Mouse (Mus musculus) cortical plate, adult 2 months (tissue): ENCODE results near the gene Efcab5. TPM values are rescaled to one million over a fixed set of nuclear protein-coding genes. Genes with fewer than 3 reads are reported as not detected.
"Not testable (repeated sequence)": the region's sequence is repeated elsewhere in the genome, so short reads cannot be mapped to it uniquely, and the experiment has no call there.

ENCODE experiments used
- H3K27ac ChIP-seq: fragments of 200-500 bp; 2 replicates; pipeline ENCODE4 v1.5.1; 2012; ENCODE audit warnings: low read length, control low read depth, inconsistent platforms; ENCODE audit not compliant: insufficient read depth
- H3K4me1 ChIP-seq: fragments of 200-500 bp; 2 replicates; pipeline ENCODE4 v1.6.1; 2011; ENCODE audit warnings: low read length; ENCODE audit not compliant: control insufficient read depth, insufficient read depth
- H3K4me3 ChIP-seq: fragments of 200-500 bp; 2 replicates; pipeline ENCODE4 v1.5.1; 2011; ENCODE audit warnings: mild to moderate bottlenecking, low read length, control low read depth; ENCODE audit not compliant: insufficient read depth
- CTCF ChIP-seq: fragments of 200-500 bp; IDR thresholded peaks from 2 replicates; pipeline ENCODE4 v1.5.1; 2011; ENCODE audit warnings: mild to moderate bottlenecking, control low read depth, low read length; ENCODE audit not compliant: insufficient read depth; ENCODE audit errors: extremely low read depth
- POLR2A ChIP-seq: fragments of 200-500 bp; IDR thresholded peaks from 2 replicates; pipeline ENCODE4 v1.6.1; 2011; ENCODE audit warnings: mild to moderate bottlenecking, low read length, control low read depth; ENCODE audit not compliant: insufficient read depth; ENCODE audit errors: extremely low read depth
- polyA plus RNA-seq: library from polyadenylated mRNA; depleted of rRNA; stranded (reverse); fragments of >200 nt; gene quantifications from 2 replicates; pipeline ENCODE4 v1.2.3, GENCODE M21; 2012

The Efcab5 gene
- polyA plus RNA-seq, 1 experiment: 2.9 TPM

DNA sequence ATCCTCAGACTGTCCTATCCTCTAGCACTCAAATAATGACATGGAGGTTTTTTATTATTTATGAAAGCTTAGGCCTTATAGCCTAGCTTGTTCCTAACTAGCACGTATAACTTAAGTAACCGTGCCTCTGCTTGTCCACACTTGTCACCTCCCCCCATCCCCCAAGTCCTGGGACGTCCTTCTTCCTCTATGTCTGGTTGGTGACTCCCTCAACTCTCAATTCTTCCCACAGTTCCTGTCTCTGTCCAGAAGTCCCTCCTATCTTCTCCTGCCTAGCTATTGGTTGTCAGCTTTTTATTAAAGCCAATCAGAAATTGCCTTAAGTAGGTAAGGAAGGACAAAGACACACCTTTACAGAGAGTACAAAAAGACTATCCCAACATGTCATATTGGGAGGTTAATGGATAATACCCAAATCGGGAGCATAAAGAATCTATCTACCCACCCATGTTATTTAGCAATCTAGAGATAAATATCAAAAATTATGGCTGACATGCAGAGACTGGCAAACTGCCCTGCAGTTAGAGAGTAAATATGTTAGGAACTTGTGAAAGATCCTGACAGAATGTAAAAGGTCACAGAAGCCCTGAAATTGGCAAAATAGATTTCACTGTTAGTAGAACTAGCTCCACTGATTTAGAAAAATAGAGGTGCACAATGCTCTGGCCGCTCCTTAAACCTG, 104.6 kb downstream of the Efcab5 start:
- no peak overlapping the region for H3K4me3 ChIP-seq
- H3K4me1 ChIP-seq: no peaks in the 10 kb centered on the region
- H3K27ac ChIP-seq: no peak overlapping the region
- no peak for TF ChIP-seq POLR2A
- no peak for TF ChIP-seq CTCF

DNA sequence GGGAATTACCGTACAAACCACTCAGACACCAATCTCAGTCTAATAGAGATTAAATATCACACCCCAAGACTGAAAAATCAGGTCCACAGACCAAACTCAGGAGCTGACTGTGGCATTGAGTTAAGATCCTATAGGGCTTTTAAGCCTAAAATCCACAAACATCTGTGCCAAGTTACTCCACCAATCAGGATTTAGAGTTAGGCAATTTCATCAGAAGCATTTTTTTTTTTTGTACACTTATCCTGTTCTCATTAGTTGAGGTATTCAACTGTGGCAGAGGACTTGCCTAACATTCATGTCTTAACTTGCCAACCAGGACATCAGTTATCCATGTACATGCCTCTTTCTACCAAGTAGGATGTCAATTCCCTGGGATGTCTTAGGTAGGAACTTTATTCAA, 109.4 kb downstream of the Efcab5 start:
- Histone ChIP-seq H3K4me1 (peaks cover 2% of the 10 kb centered on the region; the same call in 1 of the 2 replicates), H3K27ac (no peak overlapping the region), H3K4me3 (no peak overlapping the region)
- TF ChIP-seq POLR2A (no peak), CTCF (no peak)

DNA sequence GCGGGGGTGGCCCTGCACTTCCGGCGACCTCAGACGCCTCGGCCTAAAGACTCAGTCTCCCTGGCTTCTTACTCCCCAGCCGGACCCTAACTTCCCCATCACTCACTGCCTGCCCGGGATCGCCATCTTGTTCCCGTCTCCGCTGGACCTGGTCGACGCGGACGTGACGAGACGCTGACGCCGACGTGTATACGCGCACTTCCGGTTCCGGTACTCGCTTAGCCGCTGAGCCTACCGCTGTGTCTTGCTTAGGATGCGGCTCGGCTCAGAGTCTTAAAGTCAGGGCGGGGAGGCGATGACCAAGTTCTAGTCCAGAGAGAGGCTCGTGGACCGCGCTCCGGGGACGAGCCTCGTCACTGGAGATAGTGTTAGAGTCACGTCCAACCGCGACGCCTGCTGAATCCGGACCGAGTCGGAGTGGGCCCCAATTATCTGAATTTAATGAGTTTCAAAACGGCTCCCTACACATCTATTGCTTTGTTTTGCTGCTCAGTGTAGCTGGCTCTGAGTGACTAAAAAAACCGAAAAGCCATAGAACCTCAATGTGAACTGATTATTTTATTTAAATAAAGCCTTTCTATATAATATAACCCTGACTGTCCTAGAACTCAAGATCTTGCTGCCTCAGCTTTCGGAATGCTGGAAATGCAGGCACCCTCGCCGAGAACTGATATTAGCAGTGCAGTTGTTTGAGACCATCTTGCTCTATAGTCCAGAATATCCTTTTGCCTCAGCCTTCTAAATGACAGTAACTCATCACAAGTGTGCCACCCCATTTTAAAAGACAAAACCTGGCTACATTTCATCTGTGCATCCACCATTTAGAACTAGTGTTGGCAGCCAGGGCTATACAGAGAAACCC, 110.3 kb downstream of the Efcab5 start, which contains the start of gene Nsrp1:
Gene Nsrp1 (minus strand): TSS at position 163 of the 862 bp plus-strand sequence.
- Histone ChIP-seq H3K27ac (peak within 1 kb of the TSS; percentile 45; the same call in 1 of the 2 replicates), H3K4me1 (peaks cover 2% of the 10 kb centered on the region; the same call in 1 of the 2 replicates), H3K4me3 (peak within 1 kb of the TSS; percentile 34)
- no peak for TF ChIP-seq CTCF
- peak; percentile 99 for TF ChIP-seq POLR2A

DNA sequence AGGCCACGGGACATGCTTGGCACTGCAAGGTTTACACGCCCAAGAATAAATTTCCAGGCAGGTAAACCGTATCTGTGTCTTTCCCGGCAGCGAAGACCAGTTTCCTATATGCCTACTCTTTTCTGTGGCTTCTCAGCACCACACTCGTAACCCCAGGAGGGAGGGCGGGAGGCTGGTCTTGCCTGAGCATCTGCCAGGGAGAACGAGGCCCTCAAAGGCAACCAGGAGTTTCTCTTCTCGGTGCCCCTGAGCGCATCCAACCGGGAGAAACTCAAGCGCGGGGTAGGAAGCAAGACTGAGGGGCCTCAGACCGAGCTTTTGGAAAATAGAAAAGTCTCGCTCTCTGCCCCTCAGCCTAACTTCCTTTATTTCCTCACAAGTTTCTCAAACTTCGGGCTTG, 111.0 kb downstream of the Efcab5 start:
- peaks cover 2% of the 10 kb centered on the region; the same call in 1 of the 2 replicates for H3K4me1 ChIP-seq
- peak overlapping the region; percentile 34 for H3K4me3 ChIP-seq
- H3K27ac ChIP-seq: no peak overlapping the region
- no peak for TF ChIP-seq POLR2A
- TF ChIP-seq CTCF: no peak

DNA sequence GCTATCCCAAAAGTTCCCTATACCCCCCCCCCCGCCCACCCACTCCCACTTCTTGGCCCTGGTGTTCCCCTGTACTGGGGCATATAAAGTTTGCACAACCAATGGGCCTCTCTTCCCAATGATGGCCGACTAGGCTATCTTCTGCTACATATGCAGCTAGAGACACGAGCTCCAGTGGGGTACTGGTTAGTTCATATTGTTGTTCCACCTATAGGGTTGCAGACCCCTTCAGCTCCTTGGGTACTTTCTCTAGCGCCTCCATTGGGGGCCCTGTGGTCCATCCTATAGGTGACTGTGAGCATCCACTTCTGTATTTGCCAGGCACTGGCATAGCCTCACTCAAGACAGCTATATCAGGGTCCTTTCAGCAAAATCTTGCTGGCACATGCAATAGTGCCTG, 111.4 kb downstream of the Efcab5 start:
- not testable (repeated sequence) for H3K4me1 ChIP-seq, H3K27ac ChIP-seq
- peak overlapping the region; percentile 34 for H3K4me3 ChIP-seq

DNA sequence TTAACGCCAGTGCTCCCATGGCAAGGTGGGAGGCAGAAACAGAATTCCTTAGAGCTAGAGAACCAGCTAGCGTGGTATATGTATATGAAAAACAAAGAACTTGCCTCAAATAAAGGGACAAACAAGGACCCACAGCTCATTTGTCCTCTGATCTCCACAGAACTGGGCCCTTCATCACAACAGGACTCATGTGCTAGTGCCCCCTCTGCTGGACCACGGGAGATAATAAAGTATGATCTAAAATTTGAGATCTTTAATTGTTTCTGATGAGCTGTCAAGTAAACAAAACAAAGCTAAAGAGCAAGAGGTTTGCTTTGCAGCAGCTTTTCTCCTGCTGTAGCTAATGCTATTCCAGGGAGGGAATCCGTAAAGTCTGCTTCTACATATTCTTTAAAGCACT, 118.0 kb downstream of the Efcab5 start:
- no peak overlapping the region for H3K27ac ChIP-seq
- TF ChIP-seq CTCF (peak; percentile 32; the same call in 1 of the 2 replicates), POLR2A (no peak)
- no peak overlapping the region for H3K4me3 ChIP-seq
- no peaks in the 10 kb centered on the region for H3K4me1 ChIP-seq

DNA sequence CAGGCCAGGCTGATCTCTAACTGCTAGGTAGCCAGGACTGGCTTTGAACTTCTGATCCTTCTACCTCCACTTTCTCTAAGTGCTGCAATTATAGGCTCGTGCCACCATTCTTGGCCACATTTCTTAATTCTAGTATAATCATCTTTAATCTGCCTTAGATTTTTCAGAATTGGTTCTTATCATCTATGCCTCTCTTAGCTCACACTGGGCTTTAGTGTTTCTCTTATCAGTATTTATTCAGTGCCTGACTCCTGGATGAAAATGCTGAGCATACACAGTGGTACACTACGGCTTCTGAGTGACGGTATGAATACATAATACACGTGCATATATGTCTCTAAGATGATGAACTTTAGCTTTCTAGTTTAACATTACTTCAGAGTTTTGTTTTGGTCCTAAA, 119.9 kb downstream of the Efcab5 start:
- Histone ChIP-seq H3K27ac (no peak overlapping the region), H3K4me1 (no peaks in the 10 kb centered on the region), H3K4me3 (no peak overlapping the region)
- TF ChIP-seq POLR2A (no peak), CTCF (no peak)

DNA sequence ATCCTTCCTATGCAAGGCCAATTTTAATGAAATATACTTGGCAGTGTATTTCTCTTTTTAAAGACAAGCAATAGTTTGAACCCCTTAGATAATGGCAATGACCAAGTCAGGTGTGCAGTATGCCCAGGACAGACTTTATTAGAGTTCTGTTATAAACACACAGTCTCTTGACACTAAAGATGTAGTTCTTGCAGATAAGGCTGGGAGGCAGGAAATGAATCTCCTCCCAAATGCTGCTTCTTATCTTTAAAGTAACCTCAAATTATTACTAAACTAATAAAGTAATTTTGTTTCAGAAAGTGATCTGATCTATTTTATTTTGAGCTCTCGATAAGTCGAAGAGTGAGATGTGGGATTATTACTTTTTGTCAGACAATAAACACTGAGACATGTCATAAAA, 125.4 kb downstream of the Efcab5 start:
- H3K27ac ChIP-seq: no peak overlapping the region
- H3K4me1 ChIP-seq: no peaks in the 10 kb centered on the region
- no peak for TF ChIP-seq CTCF
- no peak for TF ChIP-seq POLR2A
- no peak overlapping the region for H3K4me3 ChIP-seq

DNA sequence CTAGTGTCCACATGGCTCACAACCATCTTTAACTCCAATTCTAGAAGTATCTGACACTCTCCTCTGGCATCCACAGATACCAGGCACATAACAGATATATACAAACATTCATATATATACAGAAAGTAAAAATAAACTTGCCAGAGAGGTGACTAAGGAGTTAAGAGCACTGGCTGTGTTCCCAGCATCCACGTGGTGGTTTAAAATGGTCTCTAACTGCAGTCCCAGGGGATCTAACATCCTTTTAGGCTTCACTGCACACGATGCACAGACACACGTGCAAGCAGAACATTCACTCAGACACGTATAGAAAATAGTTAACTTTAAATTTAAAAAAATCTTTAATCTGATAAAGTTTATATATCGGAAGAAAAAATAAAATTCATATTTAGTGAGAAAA, 126.8 kb downstream of the Efcab5 start:
- H3K27ac ChIP-seq: no peak overlapping the region
- no peak for TF ChIP-seq POLR2A
- TF ChIP-seq CTCF: no peak
- no peaks in the 10 kb centered on the region for H3K4me1 ChIP-seq
- H3K4me3 ChIP-seq: no peak overlapping the region

DNA sequence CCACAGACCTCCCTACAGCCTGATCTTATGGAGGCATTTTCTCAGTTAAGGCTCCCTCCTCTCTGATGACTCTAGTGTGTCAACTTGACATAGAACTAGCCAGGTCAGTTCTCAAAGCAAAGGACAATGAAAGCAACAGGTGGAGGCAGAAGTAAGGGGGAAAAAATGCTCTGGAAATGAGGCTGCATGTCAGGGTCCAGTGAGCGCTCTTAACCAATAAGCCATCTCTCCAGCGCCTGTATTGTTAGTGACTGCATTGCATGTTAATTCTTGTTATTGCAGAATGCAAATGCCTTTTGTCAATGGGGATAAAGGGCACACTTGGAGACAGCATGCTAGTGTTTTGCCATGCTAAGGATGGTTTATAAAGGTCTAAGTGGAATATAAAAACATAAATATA, 146.0 kb downstream of the Efcab5 start:
- Histone ChIP-seq H3K27ac (no peak overlapping the region), H3K4me3 (no peak overlapping the region), H3K4me1 (no peaks in the 10 kb centered on the region)
- TF ChIP-seq CTCF: no peak
- no peak for TF ChIP-seq POLR2A
